Mouse (Mus musculus): ENCODE data around the gene Stard13.

Gene Stard13

DNA sequence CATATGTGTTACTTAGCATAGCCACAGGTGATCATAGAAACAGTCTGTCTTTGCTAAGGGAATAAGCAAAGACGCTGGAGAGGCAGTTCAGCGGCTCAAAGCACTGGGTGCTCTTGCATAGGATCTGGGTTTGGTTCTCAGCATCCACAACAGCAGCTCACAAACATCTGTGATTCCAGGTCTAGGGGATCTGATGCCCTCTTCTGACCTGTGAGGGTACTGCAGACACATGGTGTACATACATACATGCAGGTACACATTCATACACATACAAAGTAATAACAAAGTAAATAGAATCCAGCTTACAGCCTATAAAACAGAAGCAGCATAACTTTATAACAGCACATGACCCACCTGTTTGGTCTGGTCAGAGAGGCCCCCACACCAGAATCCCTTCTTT lies 171.7 kb downstream of the Stard13 start:
- DNase-seq (ENCODE audit: low read depth in 2 of 2, low spot score in 2 of 2): no peak

DNA sequence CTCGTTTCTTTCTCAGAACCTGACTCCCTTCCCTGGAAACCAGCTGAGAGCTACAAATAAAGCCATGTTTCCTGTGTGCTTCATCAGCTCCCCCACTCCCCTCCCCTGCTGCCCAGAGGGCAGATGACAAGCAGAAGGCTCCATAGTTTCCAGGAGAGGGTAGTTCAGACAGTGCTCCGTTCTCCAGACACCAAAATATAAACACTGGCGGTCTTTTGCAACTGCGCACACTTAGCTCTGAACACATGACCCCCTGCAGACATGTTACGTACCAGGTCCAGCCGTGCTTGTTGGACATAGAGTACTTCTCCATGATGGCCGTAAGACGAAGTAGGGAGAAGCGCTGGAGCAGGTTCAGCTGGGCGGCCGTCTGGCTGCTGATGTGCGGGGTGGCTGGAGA lies 173.2 kb downstream of the Stard13 start:
- no peak for DNase-seq (ENCODE audit: low read depth in 2 of 2, low spot score in 2 of 2)

DNA sequence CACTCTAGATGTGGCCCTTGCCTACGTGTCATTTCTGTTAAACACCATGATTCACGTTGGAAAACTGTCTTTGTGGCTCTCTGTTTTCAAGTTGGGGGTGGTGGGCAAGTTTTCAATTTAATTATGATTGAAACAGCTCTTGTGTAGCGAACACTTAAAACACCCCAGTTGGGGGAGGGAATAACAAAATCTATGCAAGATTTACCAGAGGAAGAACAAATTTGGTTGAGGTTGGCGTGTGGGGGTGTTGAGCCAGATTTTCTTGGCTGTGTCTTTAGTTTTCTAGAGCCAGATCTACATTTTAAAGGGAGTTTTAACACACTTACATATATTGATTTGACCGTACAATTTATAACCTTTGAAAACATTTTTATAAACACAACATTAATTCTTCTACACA lies 173.9 kb downstream of the Stard13 start:
- DNase-seq (ENCODE audit: low read depth in 2 of 2, low spot score in 2 of 2): no peak

DNA sequence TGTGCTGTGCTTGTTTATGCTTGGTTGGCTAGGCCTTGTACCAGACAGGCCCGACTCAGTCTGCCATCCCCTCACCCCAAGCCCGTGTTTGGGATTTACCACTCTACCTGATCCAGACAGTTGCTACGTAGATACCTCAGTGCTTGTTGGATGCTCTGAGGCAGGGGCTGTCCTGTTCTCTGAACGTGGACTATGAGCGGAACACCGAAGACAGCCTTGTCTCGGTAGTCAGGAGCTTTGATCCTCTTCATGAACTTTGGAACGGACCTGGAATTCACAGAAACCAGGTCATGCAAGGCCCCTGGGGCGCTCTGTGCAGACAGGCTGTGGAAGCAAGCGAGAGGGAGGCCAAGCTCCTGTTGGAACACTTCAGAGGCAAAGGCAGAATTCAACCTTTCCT lies 174.3 kb downstream of the Stard13 start:
- no peak for DNase-seq (ENCODE audit: low read depth in 2 of 2, low spot score in 2 of 2)

DNA sequence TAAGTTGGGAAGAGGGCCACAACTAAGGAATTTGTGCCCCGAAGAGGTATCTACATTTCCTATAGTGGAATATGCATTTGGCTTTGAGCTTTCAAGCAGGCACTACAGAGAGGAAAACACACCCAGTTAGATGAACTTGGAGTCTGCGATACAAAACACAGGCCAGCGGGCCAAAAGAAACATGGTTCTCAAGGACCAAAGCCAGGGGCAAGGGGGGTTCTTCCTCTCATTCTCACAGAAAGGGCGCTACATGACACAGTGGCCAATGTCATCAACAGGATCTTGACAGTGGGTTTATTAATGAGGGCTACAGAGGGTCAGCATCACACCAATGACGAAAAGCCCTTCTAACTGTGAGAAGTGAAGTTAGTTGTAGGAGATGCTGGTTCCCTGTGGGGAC lies 175.9 kb downstream of the Stard13 start:
- DNase-seq (ENCODE audit: low read depth in 2 of 2, low spot score in 2 of 2): no peak

DNA sequence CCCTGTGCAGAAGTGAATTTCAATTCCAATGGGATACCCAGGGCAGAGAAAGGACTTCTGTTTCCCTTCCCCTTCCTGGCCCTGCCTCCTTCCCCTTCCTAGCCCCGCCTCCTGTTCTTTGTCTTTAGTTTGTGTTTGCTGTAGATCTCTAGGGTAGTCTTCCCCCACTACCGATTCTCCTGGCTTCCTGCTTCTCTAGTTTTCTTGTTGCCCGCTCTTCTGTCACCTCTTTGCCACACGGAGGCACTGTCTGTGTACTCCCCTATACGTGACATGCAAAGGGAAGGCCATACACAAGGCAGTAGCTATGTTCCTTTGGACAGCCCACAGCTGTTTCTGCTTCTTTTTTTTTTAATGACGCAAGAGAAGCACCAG lies 176.7 kb downstream of the Stard13 start:
- no peak for DNase-seq (ENCODE audit: low read depth in 2 of 2, low spot score in 2 of 2)

DNA sequence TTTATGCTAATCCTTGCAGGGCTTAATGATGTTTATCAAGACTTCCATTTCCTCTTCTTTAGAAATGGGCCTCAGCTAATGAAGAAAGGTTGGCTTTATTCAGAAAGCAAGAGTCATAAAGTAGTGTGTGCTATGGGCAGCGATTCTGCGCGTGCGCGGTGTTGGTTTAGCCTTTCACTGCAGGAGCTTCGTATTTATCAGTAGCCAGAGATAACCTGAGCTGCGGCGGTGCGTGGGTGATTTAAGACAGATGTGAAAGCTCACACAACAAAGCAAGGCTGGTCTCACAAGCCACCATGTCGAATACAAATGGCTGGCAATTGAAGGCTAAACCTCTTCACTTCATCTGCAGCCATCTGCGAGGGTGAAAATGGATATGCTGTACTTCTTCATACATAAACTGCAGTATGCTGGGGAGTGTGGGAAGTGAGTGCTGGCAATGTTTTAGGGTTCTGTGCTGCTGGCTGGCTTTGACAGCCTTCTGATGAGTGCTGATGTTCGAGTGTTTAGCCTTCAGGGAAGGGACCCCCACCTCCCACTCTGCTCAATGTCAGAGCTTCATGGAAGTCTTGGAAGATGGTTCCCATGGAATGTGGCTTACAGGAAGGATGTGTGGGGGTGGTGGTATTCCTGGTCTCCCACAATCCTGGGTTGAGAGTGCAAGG lies 177.2 kb downstream of the Stard13 start:
- DNase-seq (ENCODE audit: low read depth in 2 of 2, low spot score in 2 of 2): no peak

DNA sequence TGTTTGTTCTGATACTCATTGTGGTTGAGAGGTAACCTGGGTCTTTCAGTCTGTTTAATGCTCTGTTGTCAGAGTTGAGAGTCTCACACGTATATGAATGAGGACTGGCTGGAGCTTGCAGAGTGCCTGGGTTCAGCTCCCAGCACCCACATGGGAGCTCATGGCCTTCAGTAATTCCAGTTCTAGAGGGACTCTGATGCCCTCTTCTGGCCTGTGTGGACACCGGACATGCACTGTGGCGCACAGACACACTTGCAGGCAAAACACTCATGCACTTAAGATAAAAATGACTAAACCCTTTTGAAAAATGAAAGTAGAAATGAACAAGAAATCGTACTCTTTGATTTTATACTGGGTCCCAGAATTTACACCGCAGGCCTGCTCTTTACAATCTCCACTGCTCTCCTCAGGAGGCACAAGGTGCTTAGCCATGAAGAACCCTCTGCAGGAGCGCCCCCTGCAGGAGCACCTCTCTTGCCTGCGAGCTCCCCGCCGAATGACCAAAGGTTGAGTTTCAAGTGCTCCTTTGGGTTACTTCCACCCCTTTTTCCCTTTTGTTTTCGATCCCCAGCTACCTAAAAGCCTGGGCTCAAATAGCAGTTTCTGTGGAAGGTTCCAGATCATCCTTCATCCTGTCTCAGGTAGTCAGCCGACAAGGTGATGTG lies 178.1 kb downstream of the Stard13 start:
- no peak for DNase-seq (ENCODE audit: low read depth in 2 of 2, low spot score in 2 of 2)

DNA sequence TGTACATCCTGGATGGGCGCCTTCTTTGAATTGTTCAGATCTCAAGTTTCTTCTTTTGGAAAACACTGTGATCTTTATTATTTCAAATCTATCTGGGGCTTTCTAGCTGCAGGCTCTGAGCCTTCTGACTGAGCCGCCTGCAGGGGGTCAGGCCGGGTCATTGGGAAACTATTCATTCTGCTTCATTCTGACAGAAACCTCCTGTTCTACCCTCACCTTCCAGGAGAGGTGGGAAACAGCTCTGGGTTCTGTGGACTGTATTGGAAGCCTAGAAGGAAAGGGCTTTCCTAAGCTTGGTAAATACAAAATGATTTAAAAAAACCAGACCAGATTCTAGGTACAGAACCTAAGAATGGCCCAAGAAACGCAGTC lies 178.9 kb downstream of the Stard13 start:
- DNase-seq (ENCODE audit: low read depth in 2 of 2, low spot score in 2 of 2): no peak

DNA sequence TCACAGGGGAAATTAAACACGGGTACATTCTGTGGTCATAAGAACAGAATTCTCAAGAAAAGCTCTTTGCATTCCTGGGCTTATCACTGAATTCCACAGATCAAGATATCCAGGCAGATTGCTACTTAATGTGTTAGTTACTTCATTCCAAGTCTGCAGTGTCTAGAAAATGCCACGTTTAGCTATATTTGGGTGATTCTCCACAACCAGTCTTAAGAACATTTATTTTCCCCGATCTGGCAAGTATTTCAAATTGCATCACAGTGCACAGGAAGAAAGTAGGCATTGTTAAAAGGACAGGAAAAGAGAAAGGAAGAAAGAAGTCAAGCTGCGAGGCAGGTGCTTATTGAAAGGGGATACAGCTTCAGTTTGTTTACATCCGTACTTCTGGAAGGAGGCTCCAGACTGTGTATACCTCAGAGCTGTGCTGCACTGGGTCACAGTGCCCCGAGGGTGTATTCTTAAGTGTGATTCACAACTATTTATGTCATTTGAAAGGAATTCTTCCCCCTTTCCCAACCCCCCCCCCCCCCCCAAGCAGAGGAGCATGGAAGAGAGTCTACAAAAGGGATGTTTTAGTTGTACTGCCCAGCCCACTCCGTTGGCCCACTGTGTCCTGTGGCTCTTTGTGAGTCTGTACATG lies 179.4 kb downstream of the Stard13 start:
- no peak for DNase-seq (ENCODE audit: low read depth in 2 of 2, low spot score in 2 of 2)

DNA sequence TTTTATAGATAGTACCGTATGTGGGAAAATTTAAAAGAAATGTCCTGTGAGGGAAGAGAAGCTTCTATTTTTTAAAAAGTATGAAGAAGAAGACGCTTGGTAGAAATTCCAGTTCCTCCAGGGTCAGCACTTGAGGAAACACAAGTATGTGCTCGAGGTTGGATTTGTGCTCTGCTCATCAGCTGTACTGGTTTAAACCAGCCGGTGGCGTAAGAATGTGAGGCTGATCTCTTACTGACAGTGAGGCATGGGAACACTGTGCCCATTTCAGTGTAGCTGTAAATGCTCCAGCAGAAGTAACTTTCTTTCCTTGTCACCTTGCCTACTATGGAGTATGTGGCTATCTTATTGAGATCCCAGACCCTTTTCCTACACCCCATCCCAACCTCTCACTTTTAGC lies 180.4 kb downstream of the Stard13 start:
- no peak for DNase-seq (ENCODE audit: low read depth in 2 of 2, low spot score in 2 of 2)

DNA sequence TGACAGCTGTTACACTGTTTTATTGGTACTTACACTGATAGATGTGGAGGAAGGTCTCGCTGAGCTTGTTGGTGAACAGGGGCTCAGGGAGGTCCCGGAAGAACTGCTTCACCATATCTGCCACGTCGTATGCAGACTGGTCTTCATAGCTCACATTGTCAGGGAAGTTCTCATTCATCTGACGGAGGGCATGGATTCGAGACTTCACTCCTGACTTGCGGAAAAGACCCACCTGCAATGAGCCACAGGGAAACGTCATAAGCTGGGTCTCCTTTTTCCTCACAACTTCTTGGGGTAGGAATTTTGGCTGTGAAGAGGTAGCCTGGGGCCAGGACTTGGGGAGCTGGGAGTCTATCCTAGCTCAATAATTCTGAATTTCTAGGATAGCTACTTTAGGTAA lies 181.3 kb downstream of the Stard13 start:
- DNase-seq (ENCODE audit: low read depth in 2 of 2, low spot score in 2 of 2): no peak

DNA sequence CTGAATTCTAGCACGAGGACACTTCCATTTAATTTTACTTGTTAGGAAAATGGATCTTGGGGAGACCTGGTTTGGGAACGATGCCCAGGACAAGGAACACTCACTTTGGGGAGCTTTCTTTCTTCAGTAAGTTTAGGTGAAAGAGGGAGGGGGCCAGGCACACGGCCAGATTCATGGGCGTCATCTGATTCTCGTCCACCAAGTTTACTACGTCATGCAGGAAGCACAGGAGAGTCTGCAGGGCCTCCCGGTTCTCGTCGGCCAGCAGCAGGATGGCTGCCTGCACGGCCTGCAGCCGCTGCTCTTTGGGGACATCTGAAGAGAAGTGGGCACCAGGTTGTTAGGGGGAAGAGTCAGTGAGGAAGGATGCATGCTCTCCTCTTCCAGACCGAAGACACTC lies 186.1 kb downstream of the Stard13 start:
- no peak for DNase-seq (ENCODE audit: low read depth in 2 of 2, low spot score in 2 of 2)

DNA sequence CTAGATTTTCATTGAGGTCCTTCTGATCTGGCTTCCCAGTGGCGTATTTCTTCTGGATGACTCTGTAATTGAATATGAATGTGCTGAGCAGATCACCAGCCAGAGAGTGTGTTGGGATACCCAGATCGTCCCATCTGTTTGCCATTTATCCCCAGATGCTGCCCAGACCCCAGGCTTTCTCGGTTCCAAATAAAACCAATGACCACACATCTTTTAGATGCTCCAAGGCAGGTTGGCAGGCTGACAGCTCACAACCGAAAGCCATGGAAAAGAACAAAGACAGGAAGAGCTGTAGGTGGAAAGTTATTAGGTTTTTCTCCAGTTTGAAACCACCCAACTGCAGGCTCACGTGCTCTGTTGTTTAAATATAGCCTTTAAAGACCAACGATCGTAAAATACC lies 186.7 kb downstream of the Stard13 start:
- no peak for DNase-seq (ENCODE audit: low read depth in 2 of 2, low spot score in 2 of 2)

DNA sequence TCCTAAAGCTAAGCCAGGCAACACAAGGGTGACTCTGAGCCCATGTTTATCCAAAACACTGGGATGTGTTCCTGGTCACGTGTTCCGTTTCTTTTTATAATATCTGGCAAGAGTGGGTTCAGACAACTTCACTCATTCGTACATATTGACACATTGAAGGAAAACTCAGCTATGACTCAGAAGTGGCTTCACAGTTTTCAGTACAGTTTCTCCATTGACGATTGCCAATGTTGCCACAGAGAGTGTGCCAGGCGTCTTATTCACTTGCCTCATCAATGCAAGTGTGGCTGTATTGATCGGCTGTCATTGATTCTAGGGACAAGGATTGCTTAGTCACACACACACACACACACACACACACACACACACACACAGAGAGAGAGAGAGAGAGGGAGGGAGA lies 187.5 kb downstream of the Stard13 start:
- no peak for DNase-seq (ENCODE audit: low read depth in 2 of 2, low spot score in 2 of 2)

DNA sequence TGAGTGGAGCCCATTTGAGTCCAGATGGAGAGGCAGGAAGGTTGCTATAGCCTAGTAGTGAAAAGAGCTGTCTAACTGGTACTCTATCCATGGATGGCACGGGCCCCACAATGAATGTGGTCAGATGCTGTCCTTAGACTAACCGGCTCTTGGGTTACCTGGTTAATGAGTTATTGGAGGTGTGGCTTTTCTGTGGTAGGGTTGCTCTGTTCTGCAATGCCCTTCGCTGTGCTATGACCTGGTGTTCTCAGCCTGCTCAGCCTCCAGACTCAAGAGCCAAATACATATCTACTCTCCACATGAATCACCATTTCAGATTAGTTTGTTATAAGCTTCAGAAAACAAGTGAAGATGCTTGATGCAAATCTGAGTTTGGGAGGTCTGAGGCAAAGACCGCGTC lies 190.7 kb downstream of the Stard13 start:
- DNase-seq (ENCODE audit: low read depth in 2 of 2, low spot score in 2 of 2): no peak

DNA sequence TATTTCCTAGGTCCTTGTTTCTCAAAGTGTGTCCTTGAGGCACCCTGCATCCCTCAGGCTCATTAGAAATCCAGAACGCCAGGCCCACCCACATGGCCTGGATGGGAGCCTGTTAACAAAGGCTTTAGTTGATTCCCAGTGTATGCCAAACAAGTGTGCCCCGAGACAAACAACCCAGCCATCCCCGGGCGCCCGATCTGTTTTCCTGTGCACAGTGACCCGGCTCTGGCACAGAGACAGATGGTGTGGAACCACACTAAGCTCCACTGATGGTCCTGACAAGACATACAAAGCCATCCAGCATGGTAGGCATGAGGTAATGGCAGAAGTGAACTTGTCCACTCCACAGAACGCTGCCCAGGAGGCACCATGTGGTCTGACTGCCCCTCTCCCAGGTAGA lies 195.8 kb downstream of the Stard13 start:
- DNase-seq (ENCODE audit: low read depth in 2 of 2, low spot score in 2 of 2): no peak

DNA sequence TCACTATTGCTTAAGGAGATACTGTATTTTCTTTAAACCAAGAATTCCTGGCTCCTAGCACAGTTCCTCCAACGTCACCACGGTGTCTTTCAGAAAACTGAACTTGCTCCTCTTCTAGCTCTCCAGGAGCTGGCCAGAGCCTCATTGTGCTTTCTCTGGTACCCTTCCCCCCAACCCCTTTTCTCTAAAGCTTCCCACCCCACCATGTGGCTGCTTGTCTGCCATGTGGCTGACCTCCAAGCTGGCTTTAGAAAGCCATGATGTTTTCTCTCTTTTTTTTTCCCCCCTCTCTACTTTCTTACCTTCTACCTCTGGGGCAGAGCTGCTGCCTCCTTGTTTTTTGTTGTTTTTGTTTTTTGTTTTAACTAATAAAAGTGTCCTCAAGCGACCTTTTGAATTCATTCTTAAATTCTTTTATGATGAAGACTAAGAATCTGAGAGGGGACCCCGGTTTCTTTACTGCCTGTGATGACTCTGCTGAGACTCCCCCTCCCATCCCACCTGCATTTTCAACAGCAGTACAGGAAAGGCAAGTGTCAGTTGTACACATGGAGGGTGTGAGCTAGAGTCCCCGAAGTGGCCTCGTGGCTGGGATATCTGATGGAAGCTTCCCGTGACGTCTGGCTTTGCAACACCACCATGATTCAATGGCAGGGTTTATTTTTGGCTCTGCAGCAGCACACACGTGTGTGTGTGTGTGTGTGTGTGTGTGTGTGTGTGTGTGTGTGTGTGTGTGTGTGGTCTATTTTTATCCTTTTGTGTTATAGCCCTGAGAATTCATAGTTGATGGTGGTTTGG lies 198.7 kb downstream of the Stard13 start:
- no peak for DNase-seq (ENCODE audit: low read depth in 2 of 2, low spot score in 2 of 2)

DNA sequence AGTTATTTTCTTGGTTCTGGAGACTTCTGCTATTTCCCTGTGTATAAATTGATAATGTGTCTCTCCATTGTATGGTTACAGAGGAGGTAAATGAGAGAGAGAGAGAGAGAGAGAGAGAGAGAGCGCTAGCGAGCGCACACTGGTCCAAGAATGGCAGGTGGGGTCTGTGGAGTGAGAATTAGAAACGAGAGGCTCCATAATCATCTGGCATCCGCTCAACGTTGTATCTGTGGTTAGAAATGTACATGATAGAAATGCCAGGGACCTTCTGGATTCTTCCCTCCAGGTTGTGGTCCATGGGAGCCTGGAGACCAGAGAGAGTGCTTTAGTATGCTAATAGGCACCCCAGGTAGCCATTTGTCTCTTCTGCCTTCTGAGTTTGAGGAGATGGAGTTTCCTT lies 204.7 kb downstream of the Stard13 start:
- DNase-seq (ENCODE audit: low read depth in 2 of 2, low spot score in 2 of 2): no peak

DNA sequence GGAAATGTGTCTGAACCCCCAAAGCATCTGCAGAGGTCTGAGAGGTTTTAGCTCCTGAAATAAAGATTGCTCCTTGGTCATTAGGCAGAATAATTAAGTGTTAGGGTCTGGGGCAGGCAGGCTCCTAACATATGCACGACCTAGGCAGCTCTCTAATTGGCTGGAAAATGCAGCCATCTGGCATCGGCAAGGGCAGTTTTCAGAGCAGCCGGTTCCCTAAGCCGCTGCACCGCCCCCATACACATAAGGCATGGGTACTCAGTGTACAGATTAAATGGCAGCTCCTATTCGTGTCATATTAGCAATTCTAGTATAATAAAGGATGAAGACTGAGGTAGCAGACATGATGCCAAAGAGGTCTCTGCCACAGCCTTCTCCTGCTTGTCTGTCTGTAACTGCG lies 206.5 kb downstream of the Stard13 start:
- no peak for DNase-seq (ENCODE audit: low read depth in 2 of 2, low spot score in 2 of 2)

DNA sequence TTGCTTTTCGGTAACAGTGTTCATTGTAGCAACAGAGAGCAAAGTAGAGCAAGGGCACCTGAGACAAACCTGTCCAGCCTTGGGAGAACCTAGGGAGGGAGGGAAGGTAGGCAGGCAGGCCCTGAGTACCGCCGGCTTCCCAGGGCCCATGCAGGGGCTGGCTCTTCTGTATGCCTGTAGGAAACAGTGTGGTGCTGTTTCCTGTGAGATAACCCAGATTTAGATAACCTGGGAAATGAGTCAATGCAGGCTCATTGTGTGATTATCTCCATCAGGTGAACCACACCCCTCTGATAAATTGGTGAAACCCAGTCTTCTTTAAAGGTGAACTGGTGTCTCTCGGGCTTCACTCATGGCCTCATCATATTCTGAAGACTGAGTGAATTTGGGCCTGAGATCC lies 207.6 kb downstream of the Stard13 start:
- DNase-seq (ENCODE audit: low read depth in 2 of 2, low spot score in 2 of 2): no peak

DNA sequence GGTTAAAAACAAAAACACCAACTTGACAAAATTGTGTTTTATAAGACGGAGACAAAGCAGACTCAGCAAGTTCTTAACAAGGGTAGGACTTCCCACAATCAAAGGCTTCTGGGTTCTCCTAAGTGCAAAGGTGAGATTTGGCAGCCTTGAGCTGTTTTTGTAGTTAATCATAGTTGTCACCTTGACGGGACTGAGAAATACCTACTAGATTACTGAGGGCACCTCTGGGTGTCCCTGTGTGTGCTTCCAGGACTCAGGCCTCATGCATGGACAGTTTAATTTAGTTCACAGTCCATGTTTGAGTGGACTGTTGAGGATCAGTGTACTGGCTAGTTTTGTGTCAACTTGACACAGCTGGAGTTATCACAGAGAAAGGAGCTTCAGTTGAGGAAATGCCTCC lies 209.2 kb downstream of the Stard13 start:
- DNase-seq (ENCODE audit: low read depth in 2 of 2, low spot score in 2 of 2): no peak

All from CD8-positive naive resting alpha-beta T cell, adult 2 months (primary cell).